Mouse (Mus musculus): ENCODE data around the gene Maip1. TPM values are rescaled to one million over a fixed set of nuclear protein-coding genes. Genes with fewer than 3 reads are reported as not detected.

Gene Maip1
- polyA plus RNA-seq (2014; fragmentation: Illumina TruSeq; extraction: RNeasy Lipid Tissue Mini Kit (QIAGEN cat#74804); ENCODE audit: low read depth, low replicate concordance): 18.4 TPM

DNA sequence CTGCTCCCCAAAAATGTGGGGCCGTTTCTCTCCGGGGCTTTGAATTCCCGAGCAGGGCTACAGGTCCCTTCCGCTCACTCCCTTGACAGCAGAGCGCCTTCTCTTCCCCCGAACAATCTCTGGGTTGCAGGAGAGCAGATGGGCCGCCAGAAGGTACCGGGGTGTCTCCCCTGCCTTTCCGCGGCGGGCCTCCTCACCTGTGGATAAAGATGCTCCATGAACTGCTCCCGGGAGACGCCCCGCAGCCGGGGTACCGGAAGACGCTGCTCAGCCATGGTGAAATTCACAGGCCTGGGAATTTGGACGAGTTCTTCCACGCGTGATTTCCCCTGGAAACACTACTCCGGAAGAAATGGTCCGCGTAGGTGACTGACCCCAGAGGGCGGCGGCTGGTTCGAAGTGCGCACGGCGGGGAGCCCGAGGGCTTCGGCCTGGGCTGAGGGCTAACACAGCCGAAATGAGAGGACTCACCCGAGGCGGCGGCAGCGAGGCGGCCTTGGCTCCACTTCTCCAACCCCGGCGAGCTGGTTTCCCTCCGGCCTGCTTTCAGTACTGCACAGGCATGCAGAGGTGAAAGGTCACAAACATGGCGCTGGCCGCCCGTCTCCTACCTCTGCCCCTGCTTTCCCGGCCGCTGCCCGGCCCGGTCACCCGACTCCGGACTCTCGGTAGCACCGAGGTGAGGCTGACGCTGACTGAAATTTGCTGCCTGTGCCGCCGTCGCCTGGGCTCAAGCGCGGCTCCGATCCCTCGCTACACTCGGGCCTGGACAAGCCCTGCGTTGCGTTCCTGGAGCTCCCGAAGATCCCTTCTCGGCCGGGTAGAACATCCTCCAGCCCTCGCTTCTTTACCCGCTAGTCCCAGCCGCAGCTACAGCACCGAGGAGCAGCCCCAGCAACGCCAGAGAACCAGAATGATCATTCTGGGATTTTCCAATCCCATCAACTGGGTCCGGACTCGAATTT is at the start of gene Maip1, which contains the start of gene Tyw5:
Maip1 (plus strand) TSS at position 142 of the 965 bp plus-strand sequence.
Tyw5 (minus strand) TSS at position 915 of the 965 bp plus-strand sequence.

DNA sequence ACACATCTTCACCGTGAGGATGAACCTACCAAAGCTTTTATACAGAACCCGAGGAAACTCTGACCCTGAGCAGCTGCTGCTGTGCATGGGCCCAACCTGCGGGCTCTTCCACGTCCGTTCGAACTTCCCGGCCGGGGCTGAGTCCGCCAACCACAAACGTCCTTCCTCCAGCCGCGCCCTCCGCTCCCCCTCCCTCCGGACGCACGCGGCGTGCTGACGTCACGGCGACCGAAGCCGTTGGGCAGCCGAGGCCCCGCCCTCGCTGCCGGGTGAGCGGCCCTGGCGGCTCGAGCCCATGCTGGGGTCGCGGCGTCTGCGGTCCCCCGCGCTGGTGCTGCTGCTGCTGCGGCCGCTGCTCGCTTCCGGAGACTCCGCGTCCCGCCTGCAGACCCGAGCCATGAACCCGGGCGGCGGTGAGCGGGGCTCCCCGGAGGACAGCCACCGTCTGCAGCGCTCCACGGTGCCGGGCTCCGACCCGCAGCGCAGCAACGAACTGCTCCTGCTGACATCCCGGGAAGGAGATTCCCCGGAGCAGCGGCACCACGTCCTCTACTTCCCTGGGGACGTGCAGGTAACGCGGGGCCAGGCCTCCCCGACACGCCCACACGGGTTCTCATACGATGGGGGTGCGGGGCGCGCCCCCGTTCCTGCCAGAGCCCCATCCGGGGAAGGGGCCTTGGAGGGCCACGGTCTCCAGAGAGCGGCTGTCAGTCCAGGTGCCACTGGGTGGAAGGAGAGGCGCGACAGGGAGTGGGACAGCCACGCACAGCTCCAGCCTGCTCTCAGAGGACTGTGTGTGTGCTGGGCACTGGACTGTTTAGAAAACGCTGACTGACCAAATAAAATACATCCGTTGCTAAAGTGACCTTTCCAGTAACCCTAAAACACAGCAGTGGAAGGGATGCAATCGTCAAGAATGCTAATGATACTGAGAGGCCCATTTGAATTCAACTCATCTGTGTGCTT is 28.5 kb upstream of the Maip1 start, which contains the start of gene 1700066M21Rik:
1700066M21Rik (plus strand) TSS at position 245 of the 966 bp plus-strand sequence.

Other genes with a start within 250 kb of the Maip1 start
- gene 1700066M21Rik, start 28.7 kb upstream of the Maip1 start, polyA plus RNA-seq (2014; fragmentation: Illumina TruSeq; extraction: RNeasy Lipid Tissue Mini Kit (QIAGEN cat#74804); ENCODE audit: low read depth, low replicate concordance): 28.8 TPM
- gene Tyw5, start 773 bp downstream of the Maip1 start, polyA plus RNA-seq (2014; fragmentation: Illumina TruSeq; extraction: RNeasy Lipid Tissue Mini Kit (QIAGEN cat#74804); ENCODE audit: low read depth, low replicate concordance): 41.4 TPM